Mouse (Mus musculus) liver, embryonic 14.5 days (tissue): ENCODE data around the gene Mcrs1. TPM values are rescaled to one million over a fixed set of nuclear protein-coding genes. Genes with fewer than 3 reads are reported as not detected.

ENCODE experiments used
- ATAC-seq: fragments of 200-750 bp; cut with Nextera tagmentation; 2 replicates; pipeline ENCODE4 v1.8.0; 2017; ENCODE audit warnings: moderate number of reproducible peaks, mild to moderate bottlenecking, moderate library complexity; ENCODE audit not compliant: insufficient read depth
- DNase-seq, 3 experiments: peaks; one replicate each; pipeline ENCODE4 v3.0.0-alpha.2; 2012 to 2013; ENCODE audit warnings: low read depth in 3 of 3, low spot score in 3 of 3
- H3K27ac ChIP-seq: fragments of 300-500 bp; sonication (generic); 2 replicates; pipeline ENCODE4 v1.5.1; 2014; ENCODE audit warnings: moderate library complexity, mild to moderate bottlenecking, control low read depth, inconsistent platforms
- H3K27me3 ChIP-seq: fragments of 300-500 bp; sonication (generic); 2 replicates; pipeline ENCODE4 v1.6.1; 2014; ENCODE audit warnings: mild to moderate bottlenecking, low read length, moderate library complexity; ENCODE audit not compliant: control insufficient read depth, insufficient read depth
- H3K36me3 ChIP-seq: fragments of 300-500 bp; sonication (generic); replicated peaks from 2 replicates; pipeline ENCODE4 v1.6.1; 2014; ENCODE audit warnings: low read depth; ENCODE audit not compliant: control insufficient read depth, insufficient read depth
- H3K4me1 ChIP-seq, 2 experiments: fragments of 200-500 bp in 1 of 2; fragments of 300-500 bp in 1 of 2; sonication (generic) in 1 of 2; replicated peaks; 2 replicates each; pipeline ENCODE4 v1.6.1; 2012 to 2014; ENCODE audit warnings: antibody characterized with exemption in 1 of 2, inconsistent platforms in 1 of 2, low read length in 1 of 2; ENCODE audit not compliant: control insufficient read depth in 2 of 2, insufficient read depth in 2 of 2
- H3K4me2 ChIP-seq: fragments of 300-500 bp; sonication (generic); 2 replicates; pipeline ENCODE4 v1.6.1; 2014; ENCODE audit warnings: low read depth, mild to moderate bottlenecking, control low read depth, moderate library complexity
- H3K4me3 ChIP-seq, 2 experiments: fragments of 200-500 bp in 1 of 2; fragments of 300-500 bp in 1 of 2; sonication (generic) in 1 of 2; 2 replicates each; pipeline ENCODE4 v1.5.1; 2012 to 2014; ENCODE audit warnings: low read depth in 2 of 2, low read length in 2 of 2, mild to moderate bottlenecking in 2 of 2, control low read depth in 1 of 2, inconsistent platforms in 1 of 2, moderate library complexity in 1 of 2; ENCODE audit not compliant: insufficient read depth in 1 of 2
- H3K9ac ChIP-seq: fragments of 300-500 bp; sonication (generic); replicated peaks from 2 replicates; pipeline ENCODE4 v1.6.1; 2014; ENCODE audit warnings: mild to moderate bottlenecking, control low read depth, moderate library complexity
- H3K9me3 ChIP-seq: fragments of 300-500 bp; sonication (generic); 2 replicates; pipeline ENCODE4 v1.6.1; 2016; ENCODE audit warnings: low read length, mixed read lengths; ENCODE audit not compliant: control insufficient read depth
- CTCF ChIP-seq: IDR thresholded peaks from 2 replicates; pipeline ENCODE4 v1.5.1; 2016; ENCODE audit warnings: antibody characterized with exemption, low read depth, control low read depth
- EP300 ChIP-seq: IDR thresholded peaks from 2 replicates; pipeline ENCODE4 v1.6.1; 2016; ENCODE audit warnings: antibody characterized with exemption, low read depth
- WGBS: fragments of 180-500 bp; shearing (Covaris S2); extraction: QIAGEN DNeasy Blood & Tissue Kit; methylation state at CpG from one replicate; pipeline ENCODE4 v1.1.7; 2014; ENCODE audit not compliant: insufficient replicate concordance; 5-methylcytosine and 5-hydroxymethylcytosine counted together
- polyA plus RNA-seq, 2 experiments: library from polyadenylated mRNA; depleted of rRNA in 1 of 2; stranded (reverse) in 1 of 2; unstranded in 1 of 2; fragments of >200 nt; fragmentation: Nextera tagmentation in 1 of 2; extraction: Ambion mirVana in 1 of 2; gene quantifications; 2 replicates each; pipeline versions ENCODE4 v1.2.1 to v1.2.3; 2012 to 2014

The Mcrs1 gene
- polyA plus RNA-seq, 2 experiments = 25.6 to 41.2 TPM

- TF ChIP-seq CTCF (no peak), EP300 (no peak)
- Histone ChIP-seq H3K4me1 (0 out of 4 replicates have a peak, but pooled peaks cover 0 to 4% of the 10 kb centered on the region in 2 experiments), H3K27ac (no peak overlapping the region), H3K27me3 (peaks cover 84% of the 10 kb centered on the region), H3K9me3 (no peaks in the 10 kb centered on the region), H3K4me3 (peak overlapping the region; percentile 31 to 45), H3K9ac (no peak overlapping the region), H3K36me3 (no peaks in the 10 kb centered on the region), H3K4me2 (peak overlapping the region; percentile 66)
- WGBS = under 1% methylated on average over 38 of the region's 46 CpGs
- DNase-seq = no peak
- no peak for ATAC-seq
Observed at GRCm38 (mm10) chr15:99223585-99224207, 28.1 kb downstream of the Mcrs1 start.

- Histone ChIP-seq H3K27ac (no peak overlapping the region), H3K4me3 (peak overlapping the region; percentile 31 to 45; a peak in 2 of 4 replicates), H3K4me1 (peaks cover 0 to 4% of the 10 kb centered on the region in 2 experiments; a peak in 1 of 4 replicates), H3K9me3 (no peaks in the 10 kb centered on the region), H3K27me3 (peaks cover 82% of the 10 kb centered on the region), H3K36me3 (no peaks in the 10 kb centered on the region), H3K4me2 (peak overlapping the region; percentile 66), H3K9ac (no peak overlapping the region)
- DNase-seq (no peak), ATAC-seq (no peak)
- TF ChIP-seq EP300 (no peak), CTCF (no peak)
- 6% methylated on average over 18 of the region's 18 CpGs for WGBS
Observed at GRCm38 (mm10) chr15:99222794-99223584, 28.8 kb downstream of the Mcrs1 start.

- DNase-seq = no peak
- H3K27ac ChIP-seq = no peak overlapping the region
- H3K9ac ChIP-seq = no peak overlapping the region
- no peaks in the 10 kb centered on the region for H3K36me3 ChIP-seq
- H3K27me3 ChIP-seq = peaks cover 69% of the 10 kb centered on the region
- H3K4me2 ChIP-seq = no peak overlapping the region
- H3K4me1 ChIP-seq = peaks cover 0 to 8% of the 10 kb centered on the region in 2 experiments; a peak in 3 of 4 replicates
- TF ChIP-seq EP300 (no peak), CTCF (no peak)
- ATAC-seq = no peak
- WGBS = 25% methylated on average over 8 of the region's 8 CpGs
- no peak overlapping the region for H3K4me3 ChIP-seq
- H3K9me3 ChIP-seq = no peaks in the 10 kb centered on the region
Observed at GRCm38 (mm10) chr15:99221315-99221952, 30.3 kb downstream of the Mcrs1 start.

- ATAC-seq = peak; percentile 57
- Histone ChIP-seq H3K9me3 (no peaks in the 10 kb centered on the region), H3K4me3 (no peak overlapping the region), H3K9ac (no peak overlapping the region), H3K36me3 (no peaks in the 10 kb centered on the region; the same call in 1 of the 2 replicates), H3K27ac (no peak overlapping the region), H3K27me3 (peaks cover 31% of the 10 kb centered on the region), H3K4me1 (peaks cover 0 to 5% of the 10 kb centered on the region in 2 experiments; a peak in 3 of 4 replicates), H3K4me2 (no peak overlapping the region)
- 61% methylated on average over 4 of the region's 4 CpGs for WGBS
- no peak for DNase-seq
- TF ChIP-seq CTCF (no peak), EP300 (no peak)
Observed at GRCm38 (mm10) chr15:99217630-99218029, 34.1 kb downstream of the Mcrs1 start.
